Mouse (Mus musculus): ENCODE measurements around the gene Pogz.

- TF ChIP-seq CTCF (IDR thresholded peaks at IDR 0.05; ENCODE audit: control insufficient read depth, insufficient read depth, low read length) (no peak), POLR2A (IDR thresholded peaks at IDR 0.05; ENCODE audit: borderline replicate concordance, control insufficient read depth, low read depth, low read length) (no peak)
Observed at GRCm38 (mm10) chr3:94838631-94839030, 1.3 kb downstream of the Pogz start.
